Comparison of ENCODE assay signal across 27 mouse cellular contexts in the genomic region with DNA sequence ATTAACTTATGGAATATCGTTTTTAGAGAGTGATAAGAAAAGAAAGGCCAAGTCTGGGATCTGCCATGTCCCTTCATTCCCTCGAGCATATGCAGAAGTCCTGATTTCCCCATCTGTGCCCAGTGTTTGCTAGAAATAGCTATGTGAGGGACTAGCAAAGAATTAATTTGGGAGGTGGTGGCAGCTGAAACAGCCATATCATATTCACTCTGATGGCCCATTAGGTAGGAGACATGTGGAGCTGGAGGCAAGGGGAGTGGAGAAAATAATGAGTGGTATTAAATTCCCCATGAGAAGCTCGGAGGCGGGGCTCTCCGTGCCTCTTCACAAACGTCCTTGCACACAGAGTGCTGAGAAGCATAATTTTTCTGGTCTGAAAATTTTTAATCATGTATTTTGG. TPM values are rescaled to one million over a fixed set of nuclear protein-coding genes. Genes with fewer than 3 reads are reported as not detected.
DNase-seq lines count a peak whose midpoint lies in the region; ATAC-seq and TF ChIP-seq lines count a peak whose summit lies in the region.
"Had no signal": no experiment of that assay in that cellular context is flagged by ENCODE, and none has a peak within 500 bp of the region (broad histone marks: within the 10 kb centered on the region; RNA-seq: fewer than 3 reads in every experiment).

No protein-coding gene starts in this region.

- no peaks in the 10 kb centered on the region for H3K9me3 ChIP-seq in embryonic facial prominence, embryonic 14.5 days (ENCODE audit: control insufficient read depth, low read length)
- no peaks in the 10 kb centered on the region for H3K9me3 ChIP-seq in embryonic facial prominence, embryonic 10.5 days
- no peaks in the 10 kb centered on the region for H3K9me3 ChIP-seq in kidney, postnatal 0 days (replicated peaks; ENCODE audit: low read length)
- no peaks in the 10 kb centered on the region for H3K9me3 ChIP-seq in midbrain, postnatal 0 days (ENCODE audit: low read length)
- H3K9me3 ChIP-seq: embryonic facial prominence, embryonic 12.5 days; forebrain, embryonic 10.5 days; heart, embryonic 13.5 days had no signal

- no peak overlapping the region for H3K27ac ChIP-seq in embryonic facial prominence, embryonic 14.5 days (replicated peaks; ENCODE audit: low read depth, low read length)
- no peak overlapping the region for H3K27ac ChIP-seq in embryonic facial prominence, embryonic 10.5 days (replicated peaks)
- H3K27ac ChIP-seq in kidney, postnatal 0 days = no peak overlapping the region
- no peak overlapping the region for H3K27ac ChIP-seq in midbrain, postnatal 0 days (ENCODE audit: low read depth, low read length)
- H3K27ac ChIP-seq: embryonic facial prominence, embryonic 12.5 days; forebrain, embryonic 10.5 days; heart, adult 2 months; heart, embryonic 13.5 days; liver, embryonic 14.5 days; macrophage had no signal

- no peaks in the 10 kb centered on the region; the same call in 1 of the 2 replicates for H3K27me3 ChIP-seq in embryonic facial prominence, embryonic 14.5 days (replicated peaks; ENCODE audit: control insufficient read depth, insufficient read depth, low read length)
- H3K27me3 ChIP-seq in embryonic facial prominence, embryonic 10.5 days (replicated peaks; ENCODE audit: low read depth, poor library complexity, severe bottlenecking) = peaks cover 16% of the 10 kb centered on the region
- no peaks in the 10 kb centered on the region for H3K27me3 ChIP-seq in kidney, postnatal 0 days (ENCODE audit: insufficient read depth, low read length)
- no peaks in the 10 kb centered on the region for H3K27me3 ChIP-seq in midbrain, postnatal 0 days (ENCODE audit: insufficient read depth, low read length)
- H3K27me3 ChIP-seq: embryonic facial prominence, embryonic 12.5 days had no signal

- H3K4me3 ChIP-seq in embryonic facial prominence, embryonic 14.5 days (ENCODE audit: low read depth, low read length) = no peak overlapping the region
- no peak overlapping the region for H3K4me3 ChIP-seq in embryonic facial prominence, embryonic 10.5 days
- no peak overlapping the region for H3K4me3 ChIP-seq in kidney, postnatal 0 days (replicated peaks; ENCODE audit: low read depth, low read length)
- no peak overlapping the region for H3K4me3 ChIP-seq in midbrain, postnatal 0 days (ENCODE audit: low read depth, low read length)
- H3K4me3 ChIP-seq: embryonic facial prominence, embryonic 12.5 days; forebrain, embryonic 10.5 days; heart, adult 2 months; heart, embryonic 13.5 days had no signal

- DNase-seq in embryonic facial prominence, embryonic 14.5 days (ENCODE audit: low spot score) = peak; percentile 49
- DNase-seq in embryonic facial prominence, embryonic 10.5 days (ENCODE audit: low spot score) = no peak
- DNase-seq in kidney, postnatal 0 days (ENCODE audit: low spot score) = peak; percentile 52
- DNase-seq in kidney, adult 9 months = no peak
- DNase-seq in brain, adult 2 months (ENCODE audit: low read depth, low spot score) = peak; percentile 24
- no peak for DNase-seq in midbrain, postnatal 0 days (ENCODE audit: low spot score)
- DNase-seq in layer of hippocampus, adult 9-11 months = no peak
- no peak for DNase-seq in adrenal gland, postnatal 4 days (ENCODE audit: low spot score in 2 of 2)
- DNase-seq: adrenal gland, adult 2 months; adrenal gland, postnatal 36 days; cerebellum, adult 11 months; cerebellum, adult 9-10 months; cerebellum, postnatal 36 days; forebrain, postnatal 0 days; heart, adult 2 months; heart, postnatal 10 days; kidney, adult 18-20 months; kidney, postnatal 4 days; liver; lung, adult 2 months; lung, postnatal 10 days had no signal

- no peaks in the 10 kb centered on the region for H3K36me3 ChIP-seq in embryonic facial prominence, embryonic 14.5 days (ENCODE audit: control insufficient read depth, insufficient read depth, low read length)
- no peaks in the 10 kb centered on the region for H3K36me3 ChIP-seq in embryonic facial prominence, embryonic 10.5 days (replicated peaks)
- H3K36me3 ChIP-seq in kidney, postnatal 0 days (ENCODE audit: insufficient read depth, low read length) = no peaks in the 10 kb centered on the region
- H3K36me3 ChIP-seq in midbrain, postnatal 0 days (ENCODE audit: insufficient read depth, low read length) = no peaks in the 10 kb centered on the region
- H3K36me3 ChIP-seq: embryonic facial prominence, embryonic 12.5 days; forebrain, embryonic 10.5 days; heart, embryonic 13.5 days had no signal

- 58% methylated on average over 6 of the region's 6 CpGs for WGBS in embryonic facial prominence, embryonic 14.5 days
- WGBS in embryonic facial prominence, embryonic 10.5 days = 71% methylated on average over 6 of the region's 6 CpGs
- 56% methylated on average over 6 of the region's 6 CpGs for WGBS in kidney, postnatal 0 days
- 36% methylated on average over 6 of the region's 6 CpGs for WGBS in midbrain, postnatal 0 days

- no peak for TF ChIP-seq CTCF in kidney, postnatal 0 days (IDR thresholded peaks at IDR 0.05; ENCODE audit: low read depth)
- no peak for TF ChIP-seq CTCF in midbrain, postnatal 0 days (IDR thresholded peaks at IDR 0.05)

- no peak overlapping the region for H3K4me2 ChIP-seq in embryonic facial prominence, embryonic 14.5 days (ENCODE audit: low read depth, low read length)
- H3K4me2 ChIP-seq in kidney, postnatal 0 days (ENCODE audit: low read length) = no peak overlapping the region
- peak overlapping the region; percentile 28; the same call in 1 of the 2 replicates for H3K4me2 ChIP-seq in midbrain, postnatal 0 days (ENCODE audit: low read depth, low read length, poor library complexity, severe bottlenecking)
- H3K4me2 ChIP-seq: embryonic facial prominence, embryonic 12.5 days; heart, embryonic 13.5 days had no signal

- H3K9ac ChIP-seq in embryonic facial prominence, embryonic 14.5 days (ENCODE audit: low read depth, low read length) = no peak overlapping the region
- no peak overlapping the region for H3K9ac ChIP-seq in kidney, postnatal 0 days (ENCODE audit: low read depth, low read length)
- H3K9ac ChIP-seq in midbrain, postnatal 0 days (replicated peaks; ENCODE audit: low read length, poor library complexity, severe bottlenecking) = no peak overlapping the region
- H3K9ac ChIP-seq: embryonic facial prominence, embryonic 12.5 days; forebrain, postnatal 0 days; heart, embryonic 13.5 days; liver, embryonic 14.5 days had no signal

- H3K4me1 ChIP-seq in embryonic facial prominence, embryonic 14.5 days (ENCODE audit: control insufficient read depth, insufficient read depth, low read length) = no peaks in the 10 kb centered on the region
- H3K4me1 ChIP-seq in embryonic facial prominence, embryonic 10.5 days = peaks cover 16% of the 10 kb centered on the region
- no peaks in the 10 kb centered on the region for H3K4me1 ChIP-seq in kidney, postnatal 0 days (replicated peaks; ENCODE audit: insufficient read depth, low read length)
- H3K4me1 ChIP-seq in midbrain, postnatal 0 days (ENCODE audit: insufficient read depth, low read length) = 0 out of 2 replicates have a peak, but pooled peaks cover 5% of the 10 kb centered on the region

- ATAC-seq in embryonic facial prominence, embryonic 14.5 days (ENCODE audit: low read depth) = 0 out of 2 replicates have a peak, but pooled peaks have one; percentile 30
- ATAC-seq in kidney, postnatal 0 days (replicated peaks; ENCODE audit: low FRiP score, low read depth) = no peak
- no peak for ATAC-seq in midbrain, postnatal 0 days (ENCODE audit: low FRiP score)
- ATAC-seq: activated CD4-positive, CD25-positive, alpha-beta regulatory T cell, adult 4 months; forebrain, postnatal 0 days had no signal

RNA-seq across cellular contexts. Expression of a gene that starts 3.7 kb away (rescaled TPM):
- polyA plus RNA-seq in embryonic facial prominence, embryonic 14.5 days (2014; fragmentation: Nextera tagmentation; extraction: Ambion mirVana) = 21.0 TPM in 2 replicates
- polyA plus RNA-seq in embryonic facial prominence, embryonic 10.5 days (2016; fragmentation: Nextera tagmentation; extraction: Ambion mirVana) = 18.5 and 19.4 TPM in 2 replicates
- polyA plus RNA-seq in kidney, postnatal 0 days (2015; fragmentation: Nextera tagmentation; extraction: Ambion mirVana) = 2.5 and 2.7 TPM in 2 replicates
- total RNA-seq in midbrain, postnatal 0 days (2014; rRNA removed) = 98.6 and 116 TPM in 2 replicates
- 91.8 and 97.9 TPM in 2 replicates for polyA plus RNA-seq in midbrain, postnatal 0 days (2015; fragmentation: Nextera tagmentation; extraction: Ambion mirVana)
- 1 to 10 TPM; 7.2 to 7.4 TPM for total RNA-seq in adrenal gland, postnatal 4 days (2021)
- polyA plus RNA-seq: macrophage had no signal

Comparison
In these comparisons a context has a peak if more than half of its experiments do, and no peak if none do; other contexts are left out.
1. DNase-seq: peak in embryonic facial prominence, embryonic 14.5 days (single experiment), kidney, postnatal 0 days (single experiment) and brain, adult 2 months (single experiment); none in embryonic facial prominence, embryonic 10.5 days (single experiment), kidney, adult 9 months (single experiment), midbrain, postnatal 0 days (single experiment), layer of hippocampus, adult 9-11 months (single experiment) and adrenal gland, postnatal 4 days (0 of 2).